Mouse (Mus musculus): ENCODE measurements around the gene Gm8298.
A peak's percentile ranks its signal among the peaks of the same experiment; 100 is the strongest.
"Not testable (repeated sequence)": the region's sequence is repeated elsewhere in the genome, so short reads cannot be mapped to it uniquely, and the experiment has no call there.

Gm8298 gene

DNA sequence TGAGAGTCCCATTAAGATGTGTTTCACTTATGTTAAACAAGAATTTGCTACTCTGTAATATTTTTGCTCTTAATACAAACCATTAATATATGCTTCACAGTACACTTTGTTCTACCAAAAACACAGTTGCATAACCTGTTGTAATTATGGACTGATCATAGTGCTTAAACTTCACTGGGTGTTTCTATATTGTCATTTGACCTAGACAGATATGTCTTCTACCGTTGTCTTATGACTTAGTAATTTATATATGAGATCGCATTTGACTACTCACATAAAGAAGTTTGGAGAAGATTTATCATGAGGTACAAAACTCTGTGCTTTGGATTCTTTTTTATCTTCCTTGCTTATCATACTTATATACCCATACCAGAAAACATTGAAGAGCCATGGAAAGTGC is at the start of gene Gm8298:
Gm8298 (plus strand) TSS at position 301 of the 400 bp plus-strand sequence.
- no peak for DNase-seq

DNA sequence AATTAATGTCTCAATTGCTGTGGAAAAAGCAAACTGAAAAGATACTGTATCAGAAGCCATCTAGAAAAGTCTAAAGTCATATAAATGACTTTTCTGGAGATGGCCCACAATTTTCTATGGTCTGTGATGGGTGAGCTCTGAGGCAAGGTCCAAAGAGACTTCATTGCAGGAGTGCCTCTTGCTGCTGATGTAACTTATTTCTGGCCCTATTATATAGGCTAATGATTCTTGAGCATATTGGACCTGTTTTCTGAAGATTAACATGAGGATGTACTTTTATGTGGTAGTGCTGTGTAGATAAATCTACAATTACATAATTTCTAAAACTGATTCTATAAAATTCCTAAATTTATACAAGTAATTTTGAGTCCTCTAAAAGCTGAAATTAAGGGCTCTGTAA is 47.7 kb upstream of the Gm8298 start:
- DNase-seq = no peak

DNA sequence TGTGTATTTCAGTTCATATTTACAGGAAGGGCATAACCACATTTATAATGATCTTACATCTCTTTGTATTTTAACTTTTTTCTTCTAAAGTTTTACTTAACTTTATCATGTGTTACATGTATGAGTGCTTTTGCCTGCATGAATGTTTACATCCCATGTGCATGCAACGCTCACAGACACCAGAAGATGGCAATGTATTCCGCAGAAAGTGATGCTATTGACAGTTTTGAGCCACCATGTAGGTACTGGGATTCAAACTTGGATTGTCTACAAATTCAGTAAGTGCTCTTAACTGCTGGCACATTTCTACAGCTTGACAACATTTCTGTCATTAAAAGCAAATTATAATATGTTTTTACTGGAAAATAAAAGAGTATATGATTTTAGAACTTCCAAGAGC is 9.9 kb downstream of the Gm8298 start:
- peak in 1 of 2 experiments; percentile 24 for DNase-seq

DNA sequence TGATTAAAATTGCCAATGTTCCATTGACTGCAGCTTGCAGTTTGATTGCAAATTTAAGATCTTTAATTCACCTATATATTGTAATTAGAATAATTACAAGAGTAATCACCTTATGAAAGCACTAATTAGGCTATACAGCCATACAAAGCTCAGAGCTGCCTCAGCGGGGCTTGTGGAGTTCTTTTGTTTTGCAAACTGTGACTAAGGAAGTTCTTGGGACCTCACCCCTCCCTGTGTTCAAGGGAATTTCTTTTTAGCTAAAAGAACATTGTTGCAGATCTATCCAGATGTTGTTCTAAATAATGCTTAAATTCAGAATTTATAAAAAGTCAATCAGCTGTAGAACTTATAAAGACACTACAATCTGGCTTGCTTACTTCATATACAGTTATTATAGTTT is 16.8 kb downstream of the Gm8298 start:
- DNase-seq = not testable (repeated sequence)

DNA sequence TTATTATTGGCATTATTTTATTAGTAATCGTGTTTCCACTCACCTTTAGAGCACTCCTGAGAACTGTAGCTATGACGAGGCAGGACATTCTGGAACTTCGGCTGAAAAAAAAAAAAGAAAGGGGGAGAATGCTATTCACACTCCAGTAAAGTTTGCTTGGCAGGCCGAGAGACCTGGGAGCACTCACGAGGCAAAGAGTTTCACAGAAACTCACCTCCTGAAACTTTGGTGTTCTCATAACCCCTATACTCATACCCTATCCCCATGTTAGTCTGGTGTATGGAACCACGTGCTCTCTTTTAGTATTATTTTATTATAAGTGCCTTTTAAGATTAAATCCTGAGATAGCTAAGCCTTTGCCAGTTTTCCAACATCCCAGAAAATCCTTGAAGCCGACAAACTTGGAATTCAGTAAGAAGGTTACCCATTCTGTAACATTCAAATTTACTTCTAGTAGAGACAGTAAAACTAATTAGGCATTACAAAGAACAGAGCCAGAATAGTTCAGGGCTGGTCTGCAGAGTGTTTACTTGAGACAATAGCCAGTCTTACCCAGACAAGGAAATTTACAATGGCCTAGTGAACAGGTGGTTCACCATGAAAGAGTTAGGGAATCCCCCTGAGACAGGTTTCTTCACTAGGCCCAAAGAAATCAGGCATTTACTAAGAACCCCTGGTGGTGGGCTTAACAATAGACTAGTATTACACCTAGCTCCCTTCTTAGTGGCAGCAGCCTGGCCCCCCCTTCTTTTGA is 19.1 kb downstream of the Gm8298 start:
- not testable (repeated sequence) for DNase-seq

DNA sequence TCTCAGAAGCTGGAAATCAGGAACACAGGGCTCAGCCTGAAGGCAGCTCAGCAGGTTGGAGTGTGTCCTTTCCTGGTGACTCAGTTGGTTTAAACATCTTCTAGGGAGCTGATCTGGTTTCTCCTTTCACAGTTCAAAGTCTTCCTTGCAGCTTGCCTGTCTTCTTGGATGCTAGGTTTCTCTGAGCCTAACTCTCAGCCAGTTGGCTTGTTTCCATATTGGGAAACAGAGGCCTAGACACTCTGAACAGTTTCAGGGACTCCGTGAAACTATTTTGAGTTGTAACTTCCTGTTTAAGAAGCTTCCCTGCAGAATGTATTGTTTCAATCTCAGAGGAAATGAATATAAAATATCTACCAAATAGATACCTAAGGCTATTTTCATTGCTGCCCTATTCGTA is 32.4 kb downstream of the Gm8298 start:
- no peak for DNase-seq

DNA sequence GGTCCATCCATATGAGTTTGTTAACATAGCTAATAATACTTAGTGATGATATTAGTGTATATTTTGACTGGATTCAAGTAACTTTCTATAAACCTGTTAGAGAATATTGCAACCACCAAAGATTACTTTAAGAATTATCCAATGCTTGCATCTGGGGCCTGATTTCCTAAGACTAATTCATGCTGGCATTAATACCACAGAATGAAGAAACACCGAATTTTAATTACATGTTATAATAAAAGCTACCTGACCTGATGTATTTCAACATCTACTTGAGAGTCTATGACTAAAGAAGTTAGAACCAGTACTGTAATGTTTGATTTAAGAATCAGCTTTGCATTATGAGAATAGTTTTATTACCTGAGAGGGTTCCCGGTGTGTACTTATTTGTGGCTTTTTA is 64.1 kb downstream of the Gm8298 start, which contains the start of gene C130079G13Rik:
C130079G13Rik (plus strand) TSS at position 301 of the 400 bp plus-strand sequence.
- no peak for DNase-seq
